Mouse (Mus musculus) splenic B cell, adult 2 months (primary cell): ENCODE measurements around the gene Col7a1.

Source experiments
- DNase-seq: peaks from one replicate; pipeline ENCODE4 v3.0.0-alpha.2; 2011; ENCODE audit warnings: low read depth, low spot score
- H3K27me3 ChIP-seq: 2 replicates; pipeline ENCODE4 v1.6.1; 2012; ENCODE audit warnings: mild to moderate bottlenecking, low read length, moderate library complexity, mixed read lengths; ENCODE audit not compliant: control insufficient read depth, poor library complexity, insufficient read depth, severe bottlenecking
- H3K36me3 ChIP-seq: 2 replicates; pipeline ENCODE4 v1.6.1; 2012; ENCODE audit warnings: mild to moderate bottlenecking, low read length, moderate library complexity, mixed read lengths; ENCODE audit not compliant: control insufficient read depth, poor library complexity, insufficient read depth, severe bottlenecking

The Col7a1 gene

DNA sequence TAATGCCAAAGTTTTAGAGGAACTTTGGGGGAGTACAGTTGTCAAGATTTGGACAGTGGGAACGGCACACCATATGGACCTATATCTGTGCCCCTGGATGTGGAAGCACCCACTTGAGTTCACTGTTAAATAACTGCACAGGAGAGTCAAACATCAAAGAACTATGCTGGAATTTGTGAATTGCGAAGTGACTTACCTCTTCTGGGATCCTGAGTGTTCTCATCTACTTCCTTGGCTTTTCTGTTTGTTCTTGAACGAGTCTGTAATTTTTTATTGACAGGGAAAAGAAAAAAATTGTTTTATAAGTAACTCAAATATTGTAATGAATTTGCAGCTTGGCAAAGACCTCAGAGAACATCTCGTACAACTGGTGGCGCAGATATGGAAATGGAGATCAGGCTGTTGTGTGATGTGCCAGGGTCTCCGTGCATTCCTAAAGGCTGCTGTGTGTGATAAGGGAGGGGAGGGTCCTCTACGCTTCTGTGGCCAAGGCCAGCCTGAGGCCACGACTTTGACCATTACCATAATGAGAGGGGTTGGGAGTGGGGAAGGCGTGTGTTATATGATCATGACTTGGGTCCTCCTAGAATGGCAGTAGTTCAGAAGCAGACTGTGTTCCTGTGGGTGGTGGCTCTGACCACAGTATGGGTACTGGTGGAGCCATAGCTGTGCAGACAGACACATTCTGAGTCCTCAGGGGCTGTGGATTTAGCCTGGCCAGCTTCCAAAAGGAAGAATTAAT is 39.4 kb downstream of the Col7a1 start:
- no peaks in the 10 kb centered on the region for H3K36me3 ChIP-seq
- no peaks in the 10 kb centered on the region for H3K27me3 ChIP-seq
- DNase-seq, result no peak

DNA sequence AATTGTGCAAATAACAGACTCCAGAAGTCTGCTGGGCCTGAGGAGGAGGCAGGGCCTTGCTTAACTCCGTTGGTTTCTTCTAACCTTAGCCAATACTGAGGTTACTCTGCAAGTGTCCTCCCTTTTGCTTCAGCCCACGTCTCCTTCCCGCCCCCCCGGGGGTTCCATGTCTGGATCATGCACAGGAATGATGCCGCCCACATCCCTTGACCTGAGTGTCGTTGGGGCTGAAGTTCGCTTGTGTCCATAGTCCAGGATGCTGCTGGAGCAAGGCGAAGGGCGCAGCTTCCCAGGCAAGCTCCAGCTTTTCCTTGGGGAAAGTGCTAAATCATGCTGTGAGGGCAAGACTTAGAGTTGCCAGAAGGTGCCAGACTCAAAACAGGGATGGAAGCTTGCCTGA is 43.0 kb downstream of the Col7a1 start:
- Histone ChIP-seq H3K36me3 (no peaks in the 10 kb centered on the region), H3K27me3 (no peaks in the 10 kb centered on the region)
- no peak for DNase-seq

DNA sequence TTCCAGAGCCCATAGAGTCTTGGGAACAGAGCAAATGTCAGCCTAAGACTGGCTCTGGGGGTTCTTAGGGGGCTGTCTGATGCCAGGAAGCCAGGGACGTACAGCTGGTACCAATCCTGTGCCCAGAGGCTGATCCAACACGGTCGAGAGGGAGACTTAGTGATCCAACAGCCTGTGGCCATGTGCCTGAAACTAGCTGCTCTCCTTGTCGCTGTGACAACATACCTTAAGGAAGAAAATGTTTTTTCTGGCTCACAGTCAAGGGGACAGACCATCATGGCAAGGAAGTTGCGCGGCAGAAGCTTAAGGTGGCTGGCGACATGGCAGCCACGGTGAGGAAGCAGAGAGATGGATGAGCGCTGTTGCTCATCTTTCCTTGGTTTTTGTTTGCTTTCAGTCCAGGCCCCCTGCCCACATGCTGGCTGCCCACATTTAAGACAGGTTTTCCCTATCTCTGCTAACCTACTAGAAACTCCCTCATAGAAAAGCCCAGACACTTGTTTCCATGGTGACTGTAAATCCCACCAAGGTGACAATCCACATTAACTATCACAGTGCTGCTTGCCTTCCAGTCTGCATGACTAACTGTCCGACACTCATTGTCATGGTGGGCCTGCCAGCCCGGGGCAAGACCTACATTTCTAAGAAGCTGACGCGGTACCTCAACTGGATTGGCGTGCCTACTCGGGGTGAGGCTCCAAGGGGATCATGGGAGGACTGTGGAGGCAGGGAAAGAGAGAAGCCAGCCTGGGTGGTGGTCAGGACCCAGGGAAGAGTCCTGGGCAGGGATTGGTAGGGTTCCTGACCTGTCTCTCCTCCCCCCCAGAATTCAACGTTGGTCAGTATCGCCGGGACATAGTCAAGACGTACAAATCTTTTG is 45.1 kb downstream of the Col7a1 start:
- no peak for DNase-seq
- Histone ChIP-seq H3K27me3 (no peaks in the 10 kb centered on the region), H3K36me3 (no peaks in the 10 kb centered on the region)

DNA sequence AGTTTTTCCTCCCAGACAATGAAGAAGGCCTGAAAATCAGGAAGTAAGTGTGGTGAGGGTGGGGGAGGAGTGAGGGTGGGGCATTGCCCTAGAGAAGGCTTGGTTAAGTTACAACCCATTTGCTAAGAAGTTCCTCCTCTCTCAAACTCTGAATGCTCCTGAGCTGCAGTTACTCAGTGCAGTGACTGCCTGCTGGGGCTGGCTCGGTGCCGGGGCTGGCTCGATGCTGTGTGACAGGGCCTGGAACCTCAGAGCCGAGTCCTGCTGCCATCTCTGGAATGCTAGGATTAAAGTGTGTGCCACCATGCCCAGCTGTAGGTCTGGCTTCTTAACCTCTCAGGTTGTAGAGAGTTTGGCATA is 45.8 kb downstream of the Col7a1 start:
- Histone ChIP-seq H3K27me3 (no peaks in the 10 kb centered on the region), H3K36me3 (no peaks in the 10 kb centered on the region)
- peak; percentile 53 for DNase-seq

DNA sequence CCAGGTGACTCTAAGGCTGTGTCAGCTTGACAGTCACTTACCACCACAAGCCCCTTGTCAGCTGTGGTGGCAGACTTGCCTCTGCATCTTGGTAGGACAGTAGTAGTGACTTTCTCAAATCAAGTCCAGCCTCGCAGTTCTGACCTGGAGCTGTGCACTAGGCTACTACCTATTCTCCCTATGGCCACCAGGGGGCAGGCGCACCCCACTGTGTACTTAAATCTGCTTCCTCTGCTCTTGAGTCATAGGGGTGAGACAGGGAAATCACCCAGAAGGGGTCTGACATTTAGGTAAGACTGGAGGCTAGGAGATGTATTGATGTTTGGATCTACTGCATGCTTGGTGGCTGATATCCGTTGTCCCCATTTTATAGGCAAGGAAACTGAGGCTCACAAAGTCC is 47.3 kb downstream of the Col7a1 start:
- Histone ChIP-seq H3K36me3 (no peaks in the 10 kb centered on the region), H3K27me3 (no peaks in the 10 kb centered on the region; the same call in 1 of the 2 replicates)
- peak; percentile 90 for DNase-seq

DNA sequence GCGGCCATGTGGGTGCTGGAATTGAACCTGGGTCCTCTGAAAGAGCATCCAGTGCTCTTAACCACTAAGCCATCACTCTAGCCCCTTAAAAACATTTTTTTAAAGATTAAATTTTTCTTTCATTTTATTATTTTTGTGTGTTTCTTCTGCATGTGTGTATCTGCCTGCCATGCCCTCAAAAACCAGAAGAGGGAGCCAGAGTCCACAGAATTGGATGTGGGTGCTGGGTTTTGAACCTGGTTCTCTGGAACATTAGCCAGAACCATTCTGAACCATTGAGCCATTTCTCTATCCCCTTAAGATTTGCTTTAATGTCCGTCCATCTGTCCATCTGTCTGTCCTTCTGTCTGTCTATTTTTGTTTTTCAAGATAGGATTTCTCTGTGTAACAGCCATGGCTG is 49.8 kb downstream of the Col7a1 start:
- peak; percentile 83 for DNase-seq
- H3K27me3 ChIP-seq, result no peaks in the 10 kb centered on the region; the same call in 1 of the 2 replicates
- H3K36me3 ChIP-seq, result 0 out of 2 replicates have a peak, but pooled peaks cover 3% of the 10 kb centered on the region

DNA sequence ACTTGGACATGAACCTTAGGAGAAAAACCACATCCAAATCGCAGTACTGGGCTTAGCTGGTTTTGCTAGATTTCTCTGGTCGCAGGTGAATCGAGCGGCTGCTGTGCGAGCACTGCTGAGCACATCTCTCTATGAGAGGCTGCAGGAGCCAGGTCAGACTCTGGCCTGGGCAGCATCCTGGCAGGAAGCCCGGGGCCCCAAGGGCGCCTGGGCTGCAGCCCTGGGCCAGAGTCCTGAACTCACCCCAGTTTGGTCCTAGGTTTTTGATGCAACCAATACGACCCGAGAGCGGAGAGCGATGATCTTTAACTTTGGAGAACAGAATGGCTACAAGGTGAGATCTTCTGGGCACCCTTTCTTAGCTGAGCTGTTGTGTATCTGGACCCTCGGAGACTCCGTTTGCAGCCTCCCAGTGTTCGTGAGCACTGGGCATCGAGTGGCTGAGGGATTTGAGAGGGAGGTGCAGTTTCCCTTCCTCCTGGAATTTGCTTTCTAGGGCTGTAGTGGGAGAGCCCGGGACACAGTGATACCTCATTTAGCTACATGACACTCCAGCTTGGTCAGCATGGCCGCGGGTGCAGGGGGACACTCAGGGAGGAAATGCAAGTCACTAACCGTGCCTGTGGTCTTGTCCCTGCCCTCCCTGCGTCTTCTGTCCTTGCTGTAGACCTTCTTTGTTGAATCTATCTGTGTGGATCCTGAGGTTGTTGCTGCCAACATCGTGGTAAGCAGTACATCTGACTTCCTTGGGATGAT is 53.8 kb downstream of the Col7a1 start:
- H3K27me3 ChIP-seq, result no peaks in the 10 kb centered on the region; the same call in 1 of the 2 replicates
- 0 out of 2 replicates have a peak, but pooled peaks cover 3% of the 10 kb centered on the region for H3K36me3 ChIP-seq
- no peak for DNase-seq

DNA sequence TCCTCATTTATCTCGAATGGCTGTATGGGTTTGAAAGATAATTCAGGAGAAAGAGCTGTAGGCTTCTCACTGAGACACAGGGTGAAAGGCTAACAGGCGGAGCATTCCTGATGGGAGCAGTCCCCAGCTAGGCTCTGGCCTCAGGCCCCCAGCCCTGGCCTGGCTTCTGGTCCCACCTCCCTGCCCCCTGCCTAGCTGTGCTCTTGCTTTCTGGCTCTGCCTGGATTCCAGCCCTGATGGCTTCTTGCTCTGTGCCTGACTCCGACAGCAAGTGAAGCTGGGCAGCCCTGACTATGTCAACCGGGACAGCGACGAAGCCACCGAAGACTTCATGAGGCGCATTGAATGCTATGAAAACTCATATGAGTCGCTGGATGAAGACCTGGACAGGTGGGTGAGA is 54.7 kb downstream of the Col7a1 start:
- 0 out of 2 replicates have a peak, but pooled peaks cover 3% of the 10 kb centered on the region for H3K36me3 ChIP-seq
- DNase-seq, result no peak
- H3K27me3 ChIP-seq, result no peaks in the 10 kb centered on the region; the same call in 1 of the 2 replicates

DNA sequence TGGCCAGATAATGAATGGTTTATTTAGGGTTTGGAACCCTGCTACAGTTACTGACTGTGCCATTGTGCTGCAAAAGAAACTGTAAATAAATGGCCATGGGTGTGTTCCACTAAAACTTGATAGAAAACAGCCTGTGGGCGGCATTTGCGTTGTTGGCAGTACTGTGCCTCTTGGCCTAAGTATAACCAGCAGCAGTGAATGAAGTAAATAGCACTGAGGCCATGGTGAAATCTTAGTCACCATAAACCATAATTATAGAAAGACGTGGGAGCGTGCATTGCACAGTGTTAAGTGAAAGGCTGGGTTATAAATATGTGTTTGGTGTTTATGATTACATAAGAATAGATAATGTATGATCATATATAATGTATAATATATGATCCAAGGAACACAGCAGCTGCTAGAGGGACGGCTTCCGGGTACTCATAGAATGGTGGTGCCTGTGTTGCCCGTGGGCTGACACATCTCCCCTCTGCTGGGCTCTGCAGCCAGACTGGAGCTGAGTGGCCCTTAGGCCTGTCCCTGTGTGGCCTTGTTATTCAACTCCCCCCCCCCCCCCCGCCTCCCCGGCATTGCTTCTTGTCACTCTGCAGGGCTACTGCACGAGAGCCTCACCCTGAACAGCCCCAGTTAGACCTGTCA is 55.7 kb downstream of the Col7a1 start:
- DNase-seq, result no peak
- Histone ChIP-seq H3K36me3 (0 out of 2 replicates have a peak, but pooled peaks cover 3% of the 10 kb centered on the region), H3K27me3 (no peaks in the 10 kb centered on the region; the same call in 1 of the 2 replicates)

DNA sequence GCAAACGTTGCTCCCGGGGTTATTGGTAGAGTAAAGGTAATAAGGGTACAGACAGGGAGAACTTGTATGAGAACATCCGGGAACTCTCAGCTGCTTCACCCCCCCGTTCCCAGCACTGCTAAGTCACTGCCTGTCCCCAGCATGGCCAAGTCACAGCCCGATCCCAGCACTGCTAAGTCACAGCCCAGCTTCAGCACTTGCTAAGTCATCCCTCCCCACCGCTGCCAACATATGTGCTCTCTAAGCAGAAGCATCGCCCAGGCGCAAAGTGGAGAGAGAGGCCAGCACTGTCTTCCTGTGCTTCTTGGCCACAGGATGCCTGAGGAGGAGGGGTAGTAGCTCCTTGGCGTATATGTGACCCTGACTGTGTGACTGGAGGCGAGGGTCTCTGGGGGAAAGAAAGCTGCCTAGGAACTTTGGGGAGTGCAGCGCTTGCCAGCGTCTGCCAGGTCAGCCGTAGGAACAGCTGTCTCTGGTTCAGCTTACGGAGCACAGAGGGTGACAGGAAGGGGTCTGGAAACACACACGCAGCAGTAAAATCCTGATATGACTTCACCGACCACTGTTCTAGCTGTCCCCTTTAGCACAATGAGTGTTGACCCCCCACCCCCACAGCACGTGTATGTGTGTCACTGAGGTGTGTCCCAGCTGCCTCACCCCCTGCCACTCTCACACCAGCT is 56.4 kb downstream of the Col7a1 start:
- no peak for DNase-seq
- H3K36me3 ChIP-seq, result 0 out of 2 replicates have a peak, but pooled peaks cover 3% of the 10 kb centered on the region
- H3K27me3 ChIP-seq, result no peaks in the 10 kb centered on the region

DNA sequence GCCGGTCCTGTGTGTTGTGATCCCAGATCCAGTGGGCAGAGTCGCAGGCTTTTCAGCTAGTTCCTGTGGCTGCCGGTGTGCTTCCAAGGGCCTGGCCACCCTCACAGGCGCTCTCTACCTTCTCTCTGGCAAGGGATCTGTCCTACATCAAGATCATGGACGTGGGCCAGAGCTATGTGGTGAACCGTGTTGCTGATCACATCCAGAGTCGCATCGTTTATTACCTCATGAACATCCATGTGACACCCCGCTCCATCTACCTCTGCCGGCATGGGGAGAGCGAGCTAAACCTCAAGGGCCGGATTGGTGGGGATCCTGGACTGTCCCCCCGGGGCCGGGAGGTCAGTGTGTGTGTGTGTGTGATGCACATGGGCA is 56.9 kb downstream of the Col7a1 start:
- DNase-seq, result no peak
- H3K27me3 ChIP-seq, result no peaks in the 10 kb centered on the region
- 0 out of 2 replicates have a peak, but pooled peaks cover 3% of the 10 kb centered on the region for H3K36me3 ChIP-seq

DNA sequence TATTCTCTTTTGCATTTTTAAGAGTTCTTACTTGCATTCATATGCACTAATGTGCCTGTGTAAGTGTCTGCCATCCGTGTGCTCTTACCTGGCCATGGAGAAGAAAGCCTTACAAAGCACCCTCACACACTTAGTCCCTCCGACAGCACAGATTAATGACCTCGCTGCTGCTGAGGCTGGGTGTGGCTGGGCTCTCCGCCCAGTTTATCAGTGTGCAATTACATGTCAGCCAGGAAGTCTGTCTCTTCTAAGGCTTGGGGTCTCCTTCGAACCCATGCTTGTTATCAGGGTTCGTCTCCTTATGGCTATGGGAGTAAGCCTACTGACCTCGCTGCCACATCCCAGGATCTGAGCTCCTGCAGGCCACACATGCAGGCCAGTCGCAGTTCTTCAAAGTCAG is 62.0 kb downstream of the Col7a1 start:
- no peak for DNase-seq
- Histone ChIP-seq H3K27me3 (no peaks in the 10 kb centered on the region), H3K36me3 (no peaks in the 10 kb centered on the region)

DNA sequence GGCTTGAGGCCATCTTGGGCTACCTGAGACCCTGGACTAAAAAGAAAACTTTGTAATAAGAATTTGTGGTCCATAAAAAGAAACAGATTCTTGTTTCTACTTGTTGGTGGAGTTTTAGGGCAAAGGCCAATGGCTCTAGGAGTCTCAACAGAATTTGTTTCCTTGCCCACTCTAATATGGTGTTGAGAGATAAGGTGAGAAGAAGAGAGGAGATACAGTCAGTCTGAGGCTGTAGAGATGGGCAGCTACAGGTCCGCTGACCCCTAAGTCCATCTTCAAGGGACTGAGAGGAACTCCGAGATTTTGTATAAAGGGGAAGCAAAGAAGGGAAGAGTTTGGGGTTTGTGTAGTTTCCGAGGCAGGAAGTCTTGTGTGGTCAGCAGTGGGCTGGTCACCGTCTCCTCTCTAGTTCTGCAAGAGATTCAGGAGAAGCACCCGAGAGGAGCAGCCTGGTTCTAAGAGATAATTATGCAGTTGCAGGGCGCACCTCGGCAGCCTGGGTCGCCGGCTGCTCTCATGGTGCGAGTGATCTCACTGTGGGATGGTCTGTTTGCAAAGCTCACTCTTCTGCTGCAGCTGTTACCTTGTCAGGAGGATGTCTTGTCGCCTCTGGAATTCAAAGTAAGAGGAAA is 63.7 kb downstream of the Col7a1 start:
- no peak for DNase-seq
- H3K27me3 ChIP-seq, result no peaks in the 10 kb centered on the region
- no peaks in the 10 kb centered on the region for H3K36me3 ChIP-seq
